Mouse (Mus musculus): ENCODE data around the gene Odf2. TPM values are rescaled to one million over a fixed set of nuclear protein-coding genes. Genes with fewer than 3 reads are reported as not detected.

Odf2 gene
- polyA plus RNA-seq, 1 experiment from 2014 or later = 64.4 TPM

DNA sequence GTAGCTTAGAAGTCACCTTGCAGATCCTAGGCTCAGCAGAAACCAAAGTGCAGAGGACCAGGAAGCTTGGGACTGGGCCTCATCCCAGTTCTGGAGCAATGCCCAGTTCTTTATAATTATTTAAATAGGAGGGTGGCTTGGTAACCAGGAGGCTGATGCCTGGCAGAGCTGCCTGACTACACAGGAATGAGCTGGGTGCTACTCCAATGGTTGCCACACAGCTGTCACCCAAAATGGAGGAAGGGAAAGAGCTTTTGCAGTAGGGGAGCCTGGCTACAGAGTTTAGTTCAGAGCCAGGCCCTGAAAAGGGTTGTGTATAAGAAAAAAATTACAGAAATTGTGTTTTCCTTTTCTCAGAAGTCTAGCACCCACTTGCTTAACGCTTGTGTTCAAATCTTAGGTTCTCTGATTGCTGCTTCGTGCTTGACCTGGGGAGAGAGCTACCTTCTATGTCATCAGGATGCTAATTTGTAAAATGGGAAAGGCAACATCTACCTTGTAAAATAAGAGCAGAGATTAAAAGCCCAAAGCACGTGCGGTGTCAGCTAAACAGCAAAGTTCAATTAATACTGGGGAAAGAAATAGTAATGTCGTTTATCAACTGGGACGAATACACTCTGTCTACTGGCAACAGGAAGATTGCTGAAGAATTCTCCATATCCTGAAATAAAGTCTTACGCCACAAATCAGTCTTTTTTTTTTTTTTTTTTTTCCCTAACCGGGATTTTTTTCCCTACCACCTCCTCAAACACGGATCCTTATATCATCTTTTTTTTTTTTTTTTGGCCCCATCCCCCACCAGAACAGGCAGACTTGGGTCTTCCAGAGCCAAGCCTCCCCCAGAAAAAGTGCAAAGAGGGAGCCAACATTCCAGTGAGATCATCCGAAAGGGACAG, 75.6 kb downstream of the Odf2 start:
- peak overlapping the region; percentile 96 for H3K4me3 ChIP-seq
- peak overlapping the region; percentile 71 for H3K4me2 ChIP-seq (replicated peaks)
- no peak for ATAC-seq (ENCODE audit: low FRiP score, low read depth)
- peak overlapping the region; percentile 96 for H3K9ac ChIP-seq
- WGBS = 19% methylated on average over 10 of the region's 10 CpGs
- no peaks in the 10 kb centered on the region for H3K27me3 ChIP-seq
- peaks cover 25% of the 10 kb centered on the region for H3K36me3 ChIP-seq
- H3K27ac ChIP-seq = peak overlapping the region; percentile 85
- H3K4me1 ChIP-seq = peaks cover 38% of the 10 kb centered on the region
- H3K9me3 ChIP-seq = no peaks in the 10 kb centered on the region

DNA sequence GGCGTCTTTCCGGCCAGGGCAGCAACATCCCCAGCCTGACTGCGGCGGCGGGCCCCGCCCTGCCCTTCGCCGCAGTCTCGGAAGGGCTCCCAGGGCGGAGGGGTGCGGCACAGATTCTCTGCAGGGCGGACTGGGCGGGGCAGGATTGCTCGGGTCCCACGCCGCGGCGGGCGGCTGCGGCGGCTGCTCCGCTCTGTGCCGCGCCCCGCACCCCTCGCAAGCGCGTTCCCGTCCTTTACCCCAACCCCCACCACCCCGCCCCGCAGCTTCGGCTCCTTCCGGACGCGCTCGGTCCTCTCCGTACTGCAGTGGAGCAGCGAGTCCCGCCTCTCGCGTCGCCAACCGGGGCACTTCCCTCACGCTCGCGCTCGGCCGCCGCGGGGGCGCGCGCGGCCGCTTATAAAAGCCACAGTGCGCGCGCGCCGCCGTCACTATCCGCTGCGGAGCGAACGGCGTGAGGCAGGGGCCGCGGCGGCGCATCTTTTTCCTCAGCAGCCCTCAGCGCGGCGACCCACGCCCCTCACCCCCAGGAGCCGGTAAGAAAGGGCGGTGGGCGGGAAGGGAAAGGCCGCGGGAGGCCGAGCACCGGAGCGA, 76.3 kb downstream of the Odf2 start, which contains the start of gene Sptan1:
Sptan1 (plus strand) TSS at position 311 of the 594 bp plus-strand sequence.
- Histone ChIP-seq H3K27me3 (no peaks in the 10 kb centered on the region), H3K4me3 (peak within 1 kb of the TSS; percentile 96), H3K4me1 (peaks cover 45% of the 10 kb centered on the region), H3K9ac (peak within 1 kb of the TSS; percentile 96), H3K36me3 (peaks cover 25% of the 10 kb centered on the region), H3K27ac (peak within 1 kb of the TSS; percentile 88), H3K4me2 (replicated peaks) (peak within 1 kb of the TSS; percentile 71), H3K9me3 (no peaks in the 10 kb centered on the region)
- under 1% methylated on average over 53 of the region's 82 CpGs for WGBS
- peak; percentile 98 for ATAC-seq (ENCODE audit: low FRiP score, low read depth)

DNA sequence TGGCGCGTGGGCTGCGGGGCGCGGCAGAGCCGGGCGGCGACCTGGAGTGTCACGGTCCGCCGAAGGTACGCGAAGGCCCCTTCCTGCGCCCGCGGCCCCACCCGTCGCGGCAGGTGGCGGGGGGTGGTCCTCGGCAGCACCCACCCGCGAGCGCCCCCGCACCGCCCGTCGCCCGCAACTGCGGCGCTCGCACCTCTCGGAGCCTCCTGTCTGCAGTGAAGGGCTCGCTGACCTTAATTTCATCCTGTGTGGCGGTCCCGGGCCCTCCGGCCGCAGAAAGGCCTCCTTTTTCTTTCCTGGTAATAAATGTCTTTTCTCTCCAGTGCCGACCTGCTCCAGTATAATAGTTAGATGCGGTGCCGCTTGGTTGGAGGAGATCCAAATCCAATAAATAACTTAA, 76.9 kb downstream of the Odf2 start:
- under 1% methylated on average over 39 of the region's 41 CpGs for WGBS
- peak; percentile 26 for ATAC-seq (ENCODE audit: low FRiP score, low read depth)

DNA sequence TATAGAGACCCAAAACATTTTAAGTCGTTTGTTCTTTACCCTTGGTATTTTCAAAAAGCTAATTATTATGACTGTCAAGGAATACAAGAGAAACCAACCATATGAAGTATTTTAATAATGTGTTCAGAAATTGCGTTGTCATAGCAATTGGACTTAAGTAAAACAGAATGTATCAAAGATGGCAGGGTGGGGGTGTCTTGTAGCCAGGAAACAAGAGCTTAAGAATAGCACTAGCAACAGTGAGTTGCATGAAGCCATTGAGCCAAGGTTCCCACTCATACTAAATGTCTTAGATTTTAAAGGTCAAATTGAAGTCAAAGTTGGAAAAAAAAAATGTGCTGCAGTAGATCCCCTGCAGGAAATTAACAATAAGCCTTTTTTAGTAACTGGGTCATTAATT, 77.8 kb downstream of the Odf2 start:
- peak overlapping the region; percentile 71 for H3K4me2 ChIP-seq (replicated peaks)
- H3K9ac ChIP-seq = peak overlapping the region; percentile 96; the same call in 1 of the 2 replicates
- H3K4me3 ChIP-seq = peak overlapping the region; percentile 96
- no peaks in the 10 kb centered on the region for H3K9me3 ChIP-seq
- no peak for ATAC-seq (ENCODE audit: low FRiP score, low read depth)
- H3K36me3 ChIP-seq = peaks cover 25% of the 10 kb centered on the region
- no peaks in the 10 kb centered on the region for H3K27me3 ChIP-seq
- H3K27ac ChIP-seq = no peak overlapping the region
- 67% methylated on average over 2 of the region's 2 CpGs for WGBS
- peaks cover 50% of the 10 kb centered on the region for H3K4me1 ChIP-seq

More for the DNA sequence above, 76.9 kb downstream of the Odf2 start:
- Histone ChIP-seq H3K27me3 (no peaks in the 10 kb centered on the region), H3K27ac (peak overlapping the region; percentile 88), H3K36me3 (peaks cover 25% of the 10 kb centered on the region), H3K4me1 (peaks cover 45% of the 10 kb centered on the region), H3K4me2 (replicated peaks) (peak overlapping the region; percentile 71), H3K9ac (peak overlapping the region; percentile 96), H3K4me3 (peak overlapping the region; percentile 96), H3K9me3 (no peaks in the 10 kb centered on the region)

DNA sequence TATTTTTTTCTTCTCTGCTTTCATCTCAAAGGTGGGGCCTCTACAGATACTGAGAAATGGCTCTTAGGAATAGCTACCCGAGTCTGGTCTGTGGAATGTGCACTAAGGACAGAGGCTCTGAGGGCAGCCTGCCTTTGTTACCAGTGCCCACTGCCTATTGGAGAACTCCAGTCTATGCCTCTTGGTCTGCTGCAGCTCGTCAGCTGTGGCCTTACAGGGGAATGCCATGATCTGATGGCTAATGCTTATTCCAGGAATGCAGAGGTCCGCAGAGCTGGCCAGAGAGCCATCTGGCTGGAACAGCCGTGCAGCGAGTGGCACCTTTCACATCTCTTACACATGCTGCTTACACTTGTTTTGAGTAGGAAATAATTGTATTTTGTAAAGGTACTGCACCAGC, 78.7 kb downstream of the Odf2 start:
- H3K4me2 ChIP-seq (replicated peaks) = peak overlapping the region; percentile 71
- ATAC-seq (ENCODE audit: low FRiP score, low read depth) = no peak
- peaks cover 25% of the 10 kb centered on the region for H3K36me3 ChIP-seq
- 55% methylated on average over 5 of the region's 5 CpGs for WGBS
- peak overlapping the region; percentile 96 for H3K4me3 ChIP-seq
- H3K9ac ChIP-seq = no peak overlapping the region
- peaks cover 56% of the 10 kb centered on the region for H3K4me1 ChIP-seq
- no peaks in the 10 kb centered on the region for H3K27me3 ChIP-seq
- H3K9me3 ChIP-seq = no peaks in the 10 kb centered on the region
- H3K27ac ChIP-seq = no peak overlapping the region

DNA sequence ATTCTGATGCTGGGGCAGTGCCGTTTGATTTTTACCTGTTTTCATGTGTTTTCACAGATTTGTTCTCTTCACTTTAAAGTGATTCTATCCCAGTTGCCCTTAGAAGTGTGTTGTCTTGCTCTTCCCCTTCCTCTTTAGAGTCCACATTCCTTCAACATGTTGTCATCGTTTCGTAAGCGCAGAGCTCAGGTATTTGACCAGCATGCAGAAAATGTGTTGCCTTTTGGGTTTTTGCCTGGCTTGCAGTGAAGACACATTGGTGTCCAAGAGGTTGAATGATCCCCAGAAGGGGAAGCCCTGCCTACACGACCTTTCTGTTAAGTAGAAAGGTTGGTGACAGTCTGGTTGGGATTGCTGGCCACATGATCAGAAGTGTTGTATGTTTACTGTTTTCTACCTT, 79.6 kb downstream of the Odf2 start:
- Histone ChIP-seq H3K9ac (no peak overlapping the region), H3K4me1 (peaks cover 56% of the 10 kb centered on the region), H3K36me3 (peaks cover 25% of the 10 kb centered on the region), H3K27me3 (no peaks in the 10 kb centered on the region), H3K27ac (no peak overlapping the region), H3K9me3 (no peaks in the 10 kb centered on the region), H3K4me3 (no peak overlapping the region), H3K4me2 (replicated peaks) (no peak overlapping the region; the same call in 1 of the 2 replicates)
- WGBS = 74% methylated on average over 5 of the region's 5 CpGs
- ATAC-seq (ENCODE audit: low FRiP score, low read depth) = no peak

DNA sequence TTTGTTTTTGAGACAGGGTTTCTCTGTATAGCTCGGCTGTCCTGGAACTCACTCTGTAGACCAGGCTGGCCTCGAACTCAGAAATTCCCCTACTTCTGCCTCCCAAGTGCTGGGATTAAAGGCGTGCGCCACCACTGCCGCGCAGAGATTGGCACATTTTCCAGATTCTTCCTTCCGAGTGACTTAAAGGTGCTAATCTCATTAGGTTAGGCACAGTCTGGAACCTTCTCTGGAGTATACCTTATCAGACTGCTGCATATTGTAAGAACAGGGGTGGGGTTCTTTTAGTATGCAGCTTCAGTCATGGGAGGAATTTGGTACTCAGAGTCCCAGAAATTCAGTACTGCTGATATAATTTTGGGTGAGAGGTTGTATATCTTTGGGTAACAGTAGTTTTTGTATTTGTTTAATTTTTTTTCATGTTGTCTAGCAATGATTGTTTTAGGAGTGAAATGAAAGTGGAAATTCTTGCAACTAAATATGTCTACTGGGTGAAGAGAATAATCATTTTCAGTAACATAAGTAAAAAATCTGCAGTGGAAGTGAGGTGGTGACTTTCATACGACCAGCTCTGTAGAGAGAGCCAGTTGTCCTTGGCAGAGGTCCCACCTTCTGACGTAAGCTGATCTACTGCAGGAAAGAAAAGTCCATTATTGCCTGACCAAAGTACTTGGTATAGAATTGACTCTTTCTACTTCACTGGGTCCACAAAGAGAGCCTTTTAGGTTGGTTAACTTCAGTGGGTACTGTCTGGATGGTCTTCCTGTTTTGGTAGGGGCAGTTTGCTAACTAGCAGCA, 83.0 kb downstream of the Odf2 start:
- H3K36me3 ChIP-seq = peaks cover 38% of the 10 kb centered on the region
- peak overlapping the region; percentile 69; the same call in 1 of the 2 replicates for H3K27ac ChIP-seq
- peaks cover 40% of the 10 kb centered on the region for H3K4me1 ChIP-seq
- H3K4me2 ChIP-seq (replicated peaks) = peak overlapping the region; percentile 1; the same call in 1 of the 2 replicates
- H3K4me3 ChIP-seq = no peak overlapping the region
- H3K9me3 ChIP-seq = no peaks in the 10 kb centered on the region
- no peak for ATAC-seq (ENCODE audit: low FRiP score, low read depth)
- 72% methylated on average over 9 of the region's 9 CpGs for WGBS
- H3K9ac ChIP-seq = no peak overlapping the region
- no peaks in the 10 kb centered on the region for H3K27me3 ChIP-seq

DNA sequence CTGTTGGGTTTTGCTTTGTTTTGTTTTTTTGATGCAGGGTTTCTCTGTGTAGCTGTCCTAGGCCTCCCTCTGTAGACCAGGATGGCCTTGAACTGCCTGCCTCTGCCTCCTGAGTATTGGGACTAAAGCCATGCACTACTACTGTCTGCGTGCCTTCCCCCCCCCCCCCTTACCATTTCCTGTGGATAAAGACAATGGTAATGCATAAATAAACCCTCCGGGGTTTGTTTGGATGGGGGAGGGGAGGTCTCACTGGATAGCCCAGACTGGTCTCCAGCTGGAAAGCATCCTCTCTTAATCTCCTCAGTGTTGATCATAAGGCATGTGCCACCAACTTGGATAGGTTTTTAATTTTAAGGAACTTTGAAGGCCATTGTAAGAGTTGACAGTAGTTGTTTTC, 84.5 kb downstream of the Odf2 start:
- Histone ChIP-seq H3K4me1 (peaks cover 26% of the 10 kb centered on the region), H3K9me3 (no peaks in the 10 kb centered on the region), H3K27me3 (no peaks in the 10 kb centered on the region), H3K36me3 (peaks cover 35% of the 10 kb centered on the region), H3K4me3 (no peak overlapping the region), H3K9ac (no peak overlapping the region), H3K27ac (no peak overlapping the region), H3K4me2 (replicated peaks) (no peak overlapping the region)
- ATAC-seq (ENCODE audit: low FRiP score, low read depth) = no peak
- WGBS = 38% methylated on average over 2 of the region's 2 CpGs

DNA sequence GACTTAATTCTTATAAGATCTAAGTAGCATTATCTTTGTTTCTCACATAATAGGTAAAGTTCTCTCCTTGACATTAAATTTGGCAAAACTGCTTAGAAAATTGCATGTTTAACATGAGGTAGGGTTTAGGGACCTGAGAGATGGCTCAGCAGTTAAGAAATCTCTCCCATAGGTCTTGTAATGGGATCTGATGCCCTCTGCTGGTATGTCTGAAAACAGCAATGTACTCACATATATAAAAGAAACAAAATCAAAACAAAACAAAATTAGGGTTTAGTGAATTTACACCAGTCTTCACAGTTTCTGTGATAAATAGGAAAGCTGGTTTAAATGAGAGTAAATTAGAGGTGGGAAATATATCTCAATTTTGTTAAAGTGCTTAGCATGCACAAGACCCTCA, 88.3 kb downstream of the Odf2 start:
- ATAC-seq (ENCODE audit: low FRiP score, low read depth) = no peak
- H3K36me3 ChIP-seq = peaks cover 53% of the 10 kb centered on the region
- no peak overlapping the region for H3K4me2 ChIP-seq (replicated peaks)
- H3K9ac ChIP-seq = no peak overlapping the region
- no peaks in the 10 kb centered on the region for H3K27me3 ChIP-seq
- no peak overlapping the region for H3K27ac ChIP-seq
- peaks cover 4% of the 10 kb centered on the region for H3K4me1 ChIP-seq
- no peak overlapping the region for H3K4me3 ChIP-seq
- no peaks in the 10 kb centered on the region for H3K9me3 ChIP-seq

DNA sequence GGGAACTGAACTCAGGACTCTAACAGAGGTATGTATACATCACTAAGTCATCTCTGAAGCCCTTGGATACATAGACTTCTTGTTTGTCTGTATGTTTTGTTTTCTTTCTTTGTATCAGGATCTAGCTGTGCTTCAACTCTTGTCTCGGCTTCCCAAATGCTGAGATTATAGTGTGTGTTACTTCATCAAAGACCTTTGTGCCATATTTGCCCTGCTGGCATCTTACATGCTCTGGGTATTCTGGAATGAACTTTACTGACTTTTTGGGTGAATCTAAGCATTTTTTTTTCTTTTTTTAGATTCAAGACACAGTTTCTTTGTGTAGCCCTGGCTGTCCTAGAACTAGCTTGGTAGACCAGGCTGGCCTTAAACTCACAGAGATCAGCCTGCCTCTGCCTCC, 91.6 kb downstream of the Odf2 start:
- peaks cover 85% of the 10 kb centered on the region for H3K36me3 ChIP-seq
- H3K4me2 ChIP-seq (replicated peaks) = no peak overlapping the region
- H3K9me3 ChIP-seq = no peaks in the 10 kb centered on the region
- WGBS = 88% methylated on average over 1 of the region's 1 CpGs
- ATAC-seq (ENCODE audit: low FRiP score, low read depth) = no peak
- H3K9ac ChIP-seq = no peak overlapping the region
- H3K4me1 ChIP-seq = no peaks in the 10 kb centered on the region
- no peak overlapping the region for H3K4me3 ChIP-seq
- no peak overlapping the region for H3K27ac ChIP-seq
- H3K27me3 ChIP-seq = no peaks in the 10 kb centered on the region
